Mouse (Mus musculus): ENCODE data around the gene Slc7a6. TPM values are rescaled to one million over a fixed set of nuclear protein-coding genes. Genes with fewer than 3 reads are reported as not detected.

Gene Slc7a6
- total and polyA plus RNA-seq, 2 experiments from 2014 or later = 43.6 to 48.9 TPM

DNA sequence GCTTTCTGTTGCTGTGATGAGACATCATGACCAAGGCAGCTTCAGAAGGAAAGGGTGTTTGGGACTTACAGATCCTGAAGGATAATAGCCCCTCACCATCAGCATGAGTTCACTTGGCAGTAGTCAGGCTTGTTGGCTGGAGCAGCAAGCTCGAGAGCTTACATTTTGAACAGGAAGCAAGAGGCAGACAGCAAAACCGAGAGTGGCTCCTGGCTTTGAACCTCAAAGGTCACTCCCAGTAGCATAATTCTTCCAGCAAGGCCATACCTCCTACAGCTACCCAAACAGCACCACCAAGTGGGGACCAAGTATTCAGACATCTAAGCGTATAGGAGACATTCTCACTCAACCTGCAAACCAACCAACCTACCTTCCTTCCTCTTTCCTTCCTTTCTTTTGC is 64.1 kb downstream of the Slc7a6 start:
- no peak overlapping the region for H3K4me3 ChIP-seq (ENCODE audit: low read depth, low read length)
- ATAC-seq (no peak), DNase-seq (no peak)
- no peak overlapping the region for H3K9ac ChIP-seq
- 86% methylated on average over 3 of the region's 3 CpGs for WGBS
- no peaks in the 10 kb centered on the region for H3K9me3 ChIP-seq (ENCODE audit: low read length)
- no peak overlapping the region for H3K4me2 ChIP-seq (ENCODE audit: low read depth)
- H3K36me3 ChIP-seq (ENCODE audit: insufficient read depth) = peaks cover 62% of the 10 kb centered on the region
- H3K27ac ChIP-seq (ENCODE audit: low read depth, low read length) = no peak overlapping the region
- no peak for TF ChIP-seq CTCF (IDR thresholded peaks at IDR 0.05; ENCODE audit: low read depth)
- H3K4me1 ChIP-seq (ENCODE audit: insufficient read depth) = no peaks in the 10 kb centered on the region
- H3K27me3 ChIP-seq (ENCODE audit: insufficient read depth, low read length) = no peaks in the 10 kb centered on the region

DNA sequence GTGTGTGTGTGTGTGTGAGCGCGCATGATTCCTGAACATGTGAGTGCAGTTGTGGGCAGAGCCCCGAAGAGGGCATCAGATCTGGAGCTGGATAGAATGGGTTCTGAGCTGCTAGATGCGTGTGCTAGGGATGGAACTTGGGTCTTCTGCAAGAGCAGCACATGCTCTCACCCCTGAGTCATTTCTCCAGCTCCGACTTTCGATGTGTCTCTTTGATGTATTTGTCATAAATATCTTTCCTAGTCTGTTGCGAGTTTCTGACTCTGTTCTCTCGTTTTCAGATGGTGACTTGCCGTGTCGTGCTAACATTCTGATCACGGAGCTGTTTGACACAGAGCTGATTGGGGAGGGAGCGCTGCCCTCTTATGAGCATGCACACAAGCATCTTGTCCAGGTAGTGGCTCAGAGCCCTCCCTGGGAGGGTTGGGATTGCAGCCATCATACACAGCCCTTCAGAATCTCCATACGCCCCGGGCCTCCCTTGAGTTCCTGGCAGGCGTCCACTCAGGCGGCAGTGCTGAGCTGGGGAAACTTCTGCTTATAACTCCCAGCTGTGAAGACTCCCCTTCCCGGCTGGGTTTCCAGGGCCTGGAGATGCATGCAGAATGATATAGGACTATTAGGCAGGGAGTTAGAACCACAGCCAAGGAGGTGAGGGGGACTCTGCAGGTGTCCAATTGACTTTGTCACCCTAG is 66.1 kb downstream of the Slc7a6 start:
- Histone ChIP-seq H3K4me3 (ENCODE audit: low read depth, low read length) (no peak overlapping the region), H3K27ac (ENCODE audit: low read depth, low read length) (no peak overlapping the region), H3K4me1 (ENCODE audit: insufficient read depth) (no peaks in the 10 kb centered on the region), H3K9me3 (ENCODE audit: low read length) (no peaks in the 10 kb centered on the region), H3K27me3 (ENCODE audit: insufficient read depth, low read length) (no peaks in the 10 kb centered on the region), H3K36me3 (ENCODE audit: insufficient read depth) (peaks cover 60% of the 10 kb centered on the region), H3K9ac (no peak overlapping the region), H3K4me2 (ENCODE audit: low read depth) (no peak overlapping the region)
- ATAC-seq (no peak), DNase-seq (no peak)
- TF ChIP-seq CTCF (IDR thresholded peaks at IDR 0.05; ENCODE audit: low read depth) = no peak
- WGBS = 90% methylated on average over 17 of the region's 17 CpGs

DNA sequence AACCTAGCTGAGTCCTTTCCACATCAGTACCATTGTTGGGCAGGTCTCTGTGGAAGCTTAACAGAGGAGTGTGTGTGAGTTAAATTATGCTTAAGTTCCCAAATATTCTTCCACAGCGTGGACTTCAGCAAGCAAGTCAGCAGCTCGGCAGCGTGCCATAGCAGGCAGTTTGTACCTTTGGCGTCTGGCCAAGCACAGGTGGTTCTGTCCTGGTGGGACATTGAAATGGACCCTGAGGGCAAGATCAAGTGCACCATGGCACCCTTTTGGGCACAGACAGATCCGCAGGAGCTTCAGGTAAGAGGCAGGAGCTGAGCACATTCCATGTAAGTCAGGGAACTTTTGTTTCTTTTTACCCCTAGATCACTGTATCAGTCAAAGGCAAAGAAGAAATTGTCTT is 68.4 kb downstream of the Slc7a6 start:
- H3K9ac ChIP-seq = no peak overlapping the region
- DNase-seq (no peak), ATAC-seq (no peak)
- no peaks in the 10 kb centered on the region for H3K27me3 ChIP-seq (ENCODE audit: insufficient read depth, low read length)
- H3K9me3 ChIP-seq (ENCODE audit: low read length) = no peaks in the 10 kb centered on the region
- H3K27ac ChIP-seq (ENCODE audit: low read depth, low read length) = no peak overlapping the region
- no peak overlapping the region for H3K4me3 ChIP-seq (ENCODE audit: low read depth, low read length)
- 78% methylated on average over 5 of the region's 5 CpGs for WGBS
- no peak overlapping the region for H3K4me2 ChIP-seq (ENCODE audit: low read depth)
- no peaks in the 10 kb centered on the region for H3K4me1 ChIP-seq (ENCODE audit: insufficient read depth)
- peaks cover 56% of the 10 kb centered on the region for H3K36me3 ChIP-seq (ENCODE audit: insufficient read depth)
- no peak for TF ChIP-seq CTCF (IDR thresholded peaks at IDR 0.05; ENCODE audit: low read depth)

Other genes with a start within 250 kb of the Slc7a6 start
- gene Ctrl, start 235.0 kb upstream of the Slc7a6 start, total RNA-seq (2014; rRNA removed) = 1.0 and 3.3 TPM in 2 replicates
- gene Ctrl, start 235.0 kb upstream of the Slc7a6 start, polyA plus RNA-seq (2015; fragmentation: Nextera tagmentation; extraction: Ambion mirVana) = 1.1 and 1.9 TPM in 2 replicates
- 46.5 and 63.7 TPM in 2 replicates for gene Psmb10, start 230.4 kb upstream of the Slc7a6 start, total RNA-seq (2014; rRNA removed)
- gene Psmb10, start 230.4 kb upstream of the Slc7a6 start, polyA plus RNA-seq (2015; fragmentation: Nextera tagmentation; extraction: Ambion mirVana) = 86.2 and 95.8 TPM in 2 replicates
- 6.0 and 7.9 TPM in 2 replicates for gene Lcat, start 225.5 kb upstream of the Slc7a6 start, total RNA-seq (2014; rRNA removed)
- 3.8 and 5.9 TPM in 2 replicates for gene Lcat, start 225.5 kb upstream of the Slc7a6 start, polyA plus RNA-seq (2015; fragmentation: Nextera tagmentation; extraction: Ambion mirVana)
- 9.7 and 12.4 TPM in 2 replicates for gene Slc12a4, start 202.8 kb upstream of the Slc7a6 start, total RNA-seq (2014; rRNA removed)
- 9.8 and 12.1 TPM in 2 replicates for gene Slc12a4, start 202.8 kb upstream of the Slc7a6 start, polyA plus RNA-seq (2015; fragmentation: Nextera tagmentation; extraction: Ambion mirVana)
- gene Dpep3, start 189.4 kb upstream of the Slc7a6 start, total RNA-seq (2014; rRNA removed) = not detected in 2 replicates
- gene Dpep3, start 189.4 kb upstream of the Slc7a6 start, polyA plus RNA-seq (2015; fragmentation: Nextera tagmentation; extraction: Ambion mirVana) = not detected in 2 replicates
- 14.3 and 17.8 TPM in 2 replicates for gene Dus2, start 177.5 kb upstream of the Slc7a6 start, total RNA-seq (2014; rRNA removed)
- 15.2 and 21.7 TPM in 2 replicates for gene Dus2, start 177.5 kb upstream of the Slc7a6 start, polyA plus RNA-seq (2015; fragmentation: Nextera tagmentation; extraction: Ambion mirVana)
- not detected in 2 replicates for gene Dpep2nb, start 162.9 kb upstream of the Slc7a6 start, total RNA-seq (2014; rRNA removed)
- gene Dpep2nb, start 162.9 kb upstream of the Slc7a6 start, polyA plus RNA-seq (2015; fragmentation: Nextera tagmentation; extraction: Ambion mirVana) = not detected in 2 replicates
- gene Ddx28, start 157.0 kb upstream of the Slc7a6 start, total RNA-seq (2014; rRNA removed) = 31.5 and 33.8 TPM in 2 replicates
- 23.7 and 25.3 TPM in 2 replicates for gene Ddx28, start 157.0 kb upstream of the Slc7a6 start, polyA plus RNA-seq (2015; fragmentation: Nextera tagmentation; extraction: Ambion mirVana)
- gene Nfatc3, start 110.0 kb upstream of the Slc7a6 start, total RNA-seq (2014; rRNA removed) = 11.4 and 16.0 TPM in 2 replicates
- 0.93 and 1.9 TPM in 2 replicates for gene Nfatc3, start 110.0 kb upstream of the Slc7a6 start, polyA plus RNA-seq (2015; fragmentation: Nextera tagmentation; extraction: Ambion mirVana)
- gene Esrp2, start 31.9 kb upstream of the Slc7a6 start, total RNA-seq (2014; rRNA removed) = 0.14 TPM in 1 of 2 replicates, not detected in the other
- not detected in 2 replicates for gene Esrp2, start 31.9 kb upstream of the Slc7a6 start, polyA plus RNA-seq (2015; fragmentation: Nextera tagmentation; extraction: Ambion mirVana)
- 16.0 and 17.8 TPM in 2 replicates for gene Pla2g15, start 18.5 kb upstream of the Slc7a6 start, total RNA-seq (2014; rRNA removed)
- 11.7 and 15.6 TPM in 2 replicates for gene Pla2g15, start 18.5 kb upstream of the Slc7a6 start, polyA plus RNA-seq (2015; fragmentation: Nextera tagmentation; extraction: Ambion mirVana)
- 59.3 and 73.1 TPM in 2 replicates for gene Slc7a6os, start 42.1 kb downstream of the Slc7a6 start, total RNA-seq (2014; rRNA removed)
- gene Slc7a6os, start 42.1 kb downstream of the Slc7a6 start, polyA plus RNA-seq (2015; fragmentation: Nextera tagmentation; extraction: Ambion mirVana) = 32.4 and 36.3 TPM in 2 replicates
- 65.5 and 72.5 TPM in 2 replicates for gene Prmt7, start 42.1 kb downstream of the Slc7a6 start, total RNA-seq (2014; rRNA removed)
- gene Prmt7, start 42.1 kb downstream of the Slc7a6 start, polyA plus RNA-seq (2015; fragmentation: Nextera tagmentation; extraction: Ambion mirVana) = 47.0 and 49.6 TPM in 2 replicates
- 103 and 114 TPM in 2 replicates for gene Smpd3, start 169.1 kb downstream of the Slc7a6 start, total RNA-seq (2014; rRNA removed)
- gene Smpd3, start 169.1 kb downstream of the Slc7a6 start, polyA plus RNA-seq (2015; fragmentation: Nextera tagmentation; extraction: Ambion mirVana) = 63.1 and 84.8 TPM in 2 replicates
- 36.7 and 39.2 TPM in 2 replicates for gene Zfp90, start 246.5 kb downstream of the Slc7a6 start, total RNA-seq (2014; rRNA removed)
- gene Zfp90, start 246.5 kb downstream of the Slc7a6 start, polyA plus RNA-seq (2015; fragmentation: Nextera tagmentation; extraction: Ambion mirVana) = 32.5 and 38.0 TPM in 2 replicates

Measured in forebrain, postnatal 0 days (tissue).